Mouse (Mus musculus): ENCODE measurements at regions not wholly inside any gene's neighbourhood (a gene's known extent, or its start where the extent isn't known, plus 50 kb on each side); places are given as distances from the start of the nearest gene placed in this dataset.

DNA sequence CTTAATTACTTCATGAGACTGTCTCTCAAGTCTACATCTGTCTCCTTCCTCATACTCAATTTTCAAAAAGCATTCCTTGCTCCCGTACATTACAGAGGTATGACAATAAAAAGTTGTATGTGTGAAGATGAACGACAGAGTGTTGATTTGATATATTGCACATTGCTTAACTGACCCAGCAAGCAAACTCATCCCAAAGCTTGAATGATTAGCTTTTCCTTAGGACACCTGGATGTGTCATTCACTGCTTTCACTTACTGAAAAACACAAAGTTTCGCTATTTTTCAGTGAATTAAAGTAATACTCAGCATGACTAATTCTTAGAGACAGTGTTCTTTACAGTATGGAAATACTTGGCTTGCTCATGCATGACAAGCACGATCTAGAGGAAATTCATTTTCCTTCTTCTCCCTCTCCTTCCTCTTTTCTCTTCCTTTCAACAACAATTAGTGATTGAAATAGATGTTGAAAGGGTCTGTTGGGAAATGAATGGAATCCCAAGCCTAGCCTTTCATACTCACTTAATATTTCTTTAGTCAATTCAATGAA is 159.5 kb upstream of the Prkcq start:
- WGBS: 84% methylated on average over 4 of the region's 4 CpGs
- no peak for DNase-seq
- no peak overlapping the region for H3K4me3 ChIP-seq (replicated peaks; ENCODE audit: insufficient read depth, low read depth, low read length)
- no peaks in the 10 kb centered on the region for H3K27me3 ChIP-seq (ENCODE audit: control insufficient read depth, insufficient read depth, low read length)
- H3K27ac ChIP-seq (ENCODE audit: insufficient read depth, low read length): no peak overlapping the region
- H3K4me1 ChIP-seq (ENCODE audit: control insufficient read depth, insufficient read depth, low read length): no peaks in the 10 kb centered on the region
- TF ChIP-seq CTCF (IDR thresholded peaks at IDR 0.05; ENCODE audit: borderline replicate concordance, insufficient read depth, low read depth, low read length) (no peak), POLR2A (IDR thresholded peaks at IDR 0.05; ENCODE audit: borderline replicate concordance, insufficient read depth, low read length) (no peak)

DNA sequence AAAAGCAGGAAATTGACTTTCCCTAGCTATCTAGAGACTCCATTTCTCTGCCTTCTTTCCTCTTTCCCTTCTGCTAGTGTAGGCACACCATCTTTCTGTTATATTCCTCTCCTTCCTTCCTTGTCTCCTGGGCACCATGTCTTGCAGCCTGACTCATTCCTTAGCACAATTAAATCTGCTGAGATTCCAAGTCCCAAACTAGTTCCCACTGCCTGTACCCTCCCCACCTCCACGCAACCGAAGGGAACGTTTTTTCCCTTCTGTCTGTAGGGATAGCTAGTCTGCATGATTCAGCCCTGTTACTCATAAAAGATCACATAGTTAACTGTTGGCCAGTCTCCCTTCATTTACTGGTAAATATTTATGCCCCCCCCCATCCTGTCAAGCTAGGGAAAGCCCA is 158.8 kb upstream of the Prkcq start:
- TF ChIP-seq CTCF (IDR thresholded peaks at IDR 0.05; ENCODE audit: borderline replicate concordance, insufficient read depth, low read depth, low read length): no peak
- no peak for TF ChIP-seq POLR2A (IDR thresholded peaks at IDR 0.05; ENCODE audit: borderline replicate concordance, insufficient read depth, low read length)
- Histone ChIP-seq H3K4me3 (replicated peaks; ENCODE audit: insufficient read depth, low read depth, low read length) (no peak overlapping the region), H3K4me1 (ENCODE audit: control insufficient read depth, insufficient read depth, low read length) (no peaks in the 10 kb centered on the region), H3K27me3 (ENCODE audit: control insufficient read depth, insufficient read depth, low read length) (no peaks in the 10 kb centered on the region), H3K27ac (ENCODE audit: insufficient read depth, low read length) (no peak overlapping the region)
- DNase-seq: no peak
- 88% methylated on average over 3 of the region's 3 CpGs for WGBS

DNA sequence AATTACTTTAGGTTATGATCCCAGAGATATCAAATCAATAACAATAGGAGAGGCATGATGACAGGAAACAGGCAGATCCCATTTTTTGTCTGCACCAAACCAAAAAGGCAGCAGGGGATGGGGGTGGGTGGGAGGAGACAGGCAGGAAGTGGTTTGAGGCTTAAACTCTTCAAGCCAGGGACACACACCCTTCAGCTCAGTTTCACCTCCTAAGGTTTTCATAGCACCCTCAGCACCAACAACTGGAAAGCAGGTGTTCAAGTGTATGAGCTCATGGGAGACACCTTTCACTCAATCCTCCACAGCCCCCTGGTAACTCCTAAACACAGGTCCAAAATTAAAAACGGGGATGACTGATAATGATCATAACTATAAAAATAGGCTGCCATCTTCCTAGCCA is 155.5 kb upstream of the Prkcq start:
- no peak overlapping the region for H3K27ac ChIP-seq (ENCODE audit: insufficient read depth, low read length)
- H3K4me1 ChIP-seq (ENCODE audit: control insufficient read depth, insufficient read depth, low read length): no peaks in the 10 kb centered on the region
- TF ChIP-seq CTCF (IDR thresholded peaks at IDR 0.05; ENCODE audit: borderline replicate concordance, insufficient read depth, low read depth, low read length): no peak
- no peak for TF ChIP-seq POLR2A (IDR thresholded peaks at IDR 0.05; ENCODE audit: borderline replicate concordance, insufficient read depth, low read length)
- 82% methylated on average over 1 of the region's 1 CpGs for whole genome bisulfite sequencing
- DNase-seq: no peak
- H3K4me3 ChIP-seq (replicated peaks; ENCODE audit: insufficient read depth, low read depth, low read length): no peak overlapping the region
- no peaks in the 10 kb centered on the region; the same call in 1 of the 2 replicates for H3K27me3 ChIP-seq (ENCODE audit: control insufficient read depth, insufficient read depth, low read length)

DNA sequence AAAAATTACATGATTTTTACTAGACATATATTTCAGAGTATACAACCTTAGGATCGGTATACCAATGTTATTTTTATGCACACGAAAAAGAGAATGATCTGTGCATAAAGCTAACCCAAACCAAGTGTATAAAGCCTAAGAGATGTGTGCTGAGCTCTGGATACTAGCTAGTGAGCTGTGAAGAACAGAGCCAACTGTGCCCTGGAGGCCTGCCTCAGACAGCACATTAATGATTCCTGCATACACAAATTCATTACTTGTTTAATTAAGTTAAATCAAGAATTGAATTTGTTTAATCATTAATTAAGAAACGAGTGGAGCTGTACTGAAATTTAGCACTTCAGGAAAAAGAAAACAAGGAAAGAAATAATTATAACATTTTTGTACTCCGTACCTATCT is 139.0 kb upstream of the Prkcq start:
- WGBS: 85% methylated on average over 4 of the region's 4 CpGs
- DNase-seq: no peak
- no peaks in the 10 kb centered on the region for H3K27me3 ChIP-seq (ENCODE audit: control insufficient read depth, insufficient read depth, low read length)
- no peak overlapping the region for H3K27ac ChIP-seq (ENCODE audit: insufficient read depth, low read length)
- TF ChIP-seq CTCF (IDR thresholded peaks at IDR 0.05; ENCODE audit: borderline replicate concordance, insufficient read depth, low read depth, low read length) (no peak), POLR2A (IDR thresholded peaks at IDR 0.05; ENCODE audit: borderline replicate concordance, insufficient read depth, low read length) (no peak)
- no peak overlapping the region for H3K4me3 ChIP-seq (replicated peaks; ENCODE audit: insufficient read depth, low read depth, low read length)
- no peaks in the 10 kb centered on the region for H3K4me1 ChIP-seq (ENCODE audit: control insufficient read depth, insufficient read depth, low read length)

DNA sequence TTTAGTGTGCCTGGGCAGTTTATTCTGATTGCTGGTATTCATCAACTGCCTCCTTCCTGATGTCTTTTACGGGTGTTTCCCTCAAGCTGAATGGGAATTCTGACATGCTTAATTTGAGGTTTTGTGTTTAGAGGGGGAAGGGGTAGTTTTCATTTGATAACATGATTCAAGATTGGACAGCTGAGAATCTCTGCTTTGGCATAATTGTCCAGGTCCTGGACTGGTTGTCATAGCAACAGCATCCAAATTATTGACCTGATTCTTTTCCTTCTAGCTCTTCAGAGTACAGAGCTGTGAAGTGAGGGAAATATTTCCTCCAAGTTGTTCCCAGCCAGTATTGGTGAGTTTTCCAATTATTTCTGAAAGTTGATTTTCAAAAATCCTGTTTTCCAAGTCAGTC is 137.7 kb upstream of the Prkcq start:
- Histone ChIP-seq H3K27me3 (ENCODE audit: control insufficient read depth, insufficient read depth, low read length) (no peaks in the 10 kb centered on the region), H3K27ac (ENCODE audit: insufficient read depth, low read length) (no peak overlapping the region), H3K4me1 (ENCODE audit: control insufficient read depth, insufficient read depth, low read length) (no peaks in the 10 kb centered on the region), H3K4me3 (replicated peaks; ENCODE audit: insufficient read depth, low read depth, low read length) (no peak overlapping the region)
- TF ChIP-seq CTCF (IDR thresholded peaks at IDR 0.05; ENCODE audit: borderline replicate concordance, insufficient read depth, low read depth, low read length): no peak
- TF ChIP-seq POLR2A (IDR thresholded peaks at IDR 0.05; ENCODE audit: borderline replicate concordance, insufficient read depth, low read length): no peak
- no peak for DNase-seq
- WGBS: 15% methylated on average over 1 of the region's 1 CpGs

DNA sequence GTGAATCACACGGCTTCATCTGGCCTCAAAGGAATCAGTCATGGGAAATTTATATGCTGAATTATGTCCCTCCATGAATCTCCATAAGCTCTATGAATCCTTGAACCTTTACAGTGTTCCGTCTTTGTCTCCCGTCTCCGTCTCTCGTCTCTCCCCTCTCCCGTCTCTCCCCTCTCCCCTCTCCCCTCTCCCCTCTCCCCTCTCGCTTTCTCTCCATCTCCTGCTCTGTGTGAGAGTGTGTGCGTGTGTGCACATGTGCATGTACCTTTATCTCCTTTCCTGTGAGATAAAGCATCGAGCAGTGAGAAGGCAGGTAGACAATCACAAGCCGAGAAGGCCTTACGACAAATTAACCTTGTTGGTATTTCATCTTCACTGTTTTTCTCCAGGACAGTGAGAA is 134.6 kb upstream of the Prkcq start:
- Histone ChIP-seq H3K4me1 (ENCODE audit: control insufficient read depth, insufficient read depth, low read length) (no peaks in the 10 kb centered on the region), H3K27me3 (ENCODE audit: control insufficient read depth, insufficient read depth, low read length) (no peaks in the 10 kb centered on the region), H3K27ac (ENCODE audit: insufficient read depth, low read length) (no peak overlapping the region), H3K4me3 (replicated peaks; ENCODE audit: insufficient read depth, low read depth, low read length) (no peak overlapping the region)
- no peak for DNase-seq
- 33% methylated on average over 11 of the region's 11 CpGs for WGBS
- TF ChIP-seq CTCF (IDR thresholded peaks at IDR 0.05; ENCODE audit: borderline replicate concordance, insufficient read depth, low read depth, low read length) (no peak), POLR2A (IDR thresholded peaks at IDR 0.05; ENCODE audit: borderline replicate concordance, insufficient read depth, low read length) (no peak)

DNA sequence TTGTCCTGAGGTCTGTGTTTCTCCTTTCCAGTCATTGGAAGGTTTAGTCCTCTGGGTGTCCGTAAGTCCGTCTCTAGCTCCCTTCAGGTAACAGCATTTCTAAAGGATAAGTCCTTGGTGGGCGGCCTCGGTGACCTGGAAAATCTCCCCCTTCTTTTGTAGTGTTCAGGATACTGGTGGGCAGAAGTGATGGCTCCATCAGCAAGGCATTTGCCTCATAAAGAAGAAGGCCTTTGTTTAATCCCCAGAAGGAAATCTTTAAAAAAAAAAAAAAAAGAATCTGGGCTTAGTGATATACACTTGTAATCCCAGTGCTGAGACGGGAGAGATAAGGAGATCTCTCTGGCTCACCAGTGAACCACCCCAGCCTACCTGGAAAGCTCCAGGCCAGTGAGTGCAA is 133.5 kb upstream of the Prkcq start:
- DNase-seq: no peak
- 89% methylated on average over 5 of the region's 5 CpGs for WGBS
- TF ChIP-seq POLR2A (IDR thresholded peaks at IDR 0.05; ENCODE audit: borderline replicate concordance, insufficient read depth, low read length) (no peak), CTCF (IDR thresholded peaks at IDR 0.05; ENCODE audit: borderline replicate concordance, insufficient read depth, low read depth, low read length) (no peak)
- no peak overlapping the region for H3K4me3 ChIP-seq (replicated peaks; ENCODE audit: insufficient read depth, low read depth, low read length)
- no peaks in the 10 kb centered on the region for H3K27me3 ChIP-seq (ENCODE audit: control insufficient read depth, insufficient read depth, low read length)
- H3K27ac ChIP-seq (ENCODE audit: insufficient read depth, low read length): no peak overlapping the region
- no peaks in the 10 kb centered on the region for H3K4me1 ChIP-seq (ENCODE audit: control insufficient read depth, insufficient read depth, low read length)

DNA sequence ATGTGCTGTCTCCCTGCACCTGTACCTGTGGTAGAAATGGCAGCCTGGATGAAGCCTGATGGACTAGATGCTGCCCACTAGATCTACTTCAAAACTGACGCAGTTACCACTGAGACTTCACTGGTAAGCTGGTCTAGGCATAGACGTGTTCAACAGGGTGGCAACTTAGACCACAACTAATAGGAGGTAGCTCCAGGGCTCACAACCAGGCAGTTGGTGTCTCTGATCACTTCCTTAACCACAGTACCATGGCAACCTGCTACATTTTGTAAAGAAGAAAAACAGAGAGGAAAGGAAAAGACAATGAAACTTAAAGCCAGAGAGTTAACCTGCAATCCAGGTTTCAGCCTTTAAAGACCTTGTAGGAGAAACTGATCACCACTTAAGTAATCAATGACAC is 131.9 kb upstream of the Prkcq start:
- H3K4me3 ChIP-seq (replicated peaks; ENCODE audit: insufficient read depth, low read depth, low read length): no peak overlapping the region
- H3K27ac ChIP-seq (ENCODE audit: insufficient read depth, low read length): no peak overlapping the region
- no peaks in the 10 kb centered on the region for H3K4me1 ChIP-seq (ENCODE audit: control insufficient read depth, insufficient read depth, low read length)
- TF ChIP-seq CTCF (IDR thresholded peaks at IDR 0.05; ENCODE audit: borderline replicate concordance, insufficient read depth, low read depth, low read length) (no peak), POLR2A (IDR thresholded peaks at IDR 0.05; ENCODE audit: borderline replicate concordance, insufficient read depth, low read length) (no peak)
- DNase-seq: no peak
- no peaks in the 10 kb centered on the region for H3K27me3 ChIP-seq (ENCODE audit: control insufficient read depth, insufficient read depth, low read length)
- WGBS: 90% methylated on average over 2 of the region's 2 CpGs
